In genomic region chr7:145270955-145271354, GRCm38 (mm10) we compare ENCODE assay signal across 32 mouse cellular contexts. TPM values are rescaled to one million over a fixed set of nuclear protein-coding genes. Genes with fewer than 3 reads are reported as not detected.
DNase-seq lines count a peak whose midpoint lies in the region; ATAC-seq and TF ChIP-seq lines count a peak whose summit lies in the region.
"Had no signal": no experiment of that assay in that cellular context is flagged by ENCODE, and none has a peak within 500 bp of the region (broad histone marks: within the 10 kb centered on the region; RNA-seq: fewer than 3 reads in every experiment).

No protein-coding gene starts in this region.

- DNase-seq in liver, postnatal 0 days: no peak
- DNase-seq in liver: no peak
- no peak for DNase-seq in frontal cortex, postnatal 10 days (ENCODE audit: low spot score in 2 of 2)
- DNase-seq in gastrocnemius, postnatal 14 days: no peak
- DNase-seq: adrenal gland, adult 8-10 months; adrenal gland, postnatal 14 days; adrenal gland, postnatal 36 days; B cell, adult 2 months; cerebellum, adult 11 months; cerebellum, adult 2 months; cerebellum, adult 9-10 months; cerebellum, postnatal 10 days; cerebellum, postnatal 25 days; forebrain, postnatal 0 days had no signal

- no peak overlapping the region for H3K9ac ChIP-seq in liver, postnatal 0 days (replicated peaks)
- H3K9ac ChIP-seq: embryonic facial prominence, embryonic 13.5 days; embryonic facial prominence, embryonic 15.5 days; forebrain, embryonic 13.5 days; forebrain, embryonic 15.5 days; forebrain, postnatal 0 days had no signal

- H3K27ac ChIP-seq in liver, postnatal 0 days (ENCODE audit: low read depth): no peak overlapping the region
- peak overlapping the region; percentile 55 for H3K27ac ChIP-seq in bone marrow, adult 2 months (ENCODE audit: control insufficient read depth, insufficient read depth, low read depth, low read length, poor library complexity)
- H3K27ac ChIP-seq: embryonic facial prominence, embryonic 13.5 days; embryonic facial prominence, embryonic 15.5 days; forebrain, embryonic 13.5 days; forebrain, embryonic 15.5 days had no signal

- TF ChIP-seq EP300 in liver, postnatal 0 days (IDR thresholded peaks at IDR 0.05; ENCODE audit: low read depth): no peak

- H3K27me3 ChIP-seq in liver, postnatal 0 days (ENCODE audit: insufficient read depth, low read length): no peaks in the 10 kb centered on the region
- H3K27me3 ChIP-seq: CH12.LX; embryonic facial prominence, embryonic 13.5 days; embryonic facial prominence, embryonic 15.5 days; forebrain, embryonic 13.5 days; forebrain, embryonic 15.5 days; Patski had no signal

- H3K9me3 ChIP-seq in liver, postnatal 0 days (ENCODE audit: low read length): no peaks in the 10 kb centered on the region
- H3K9me3 ChIP-seq: embryonic facial prominence, embryonic 13.5 days; embryonic facial prominence, embryonic 15.5 days; forebrain, embryonic 13.5 days; forebrain, embryonic 15.5 days; G1E had no signal

- no peak for TF ChIP-seq CTCF in liver, postnatal 0 days (IDR thresholded peaks at IDR 0.05; ENCODE audit: low read depth)
- no peak for TF ChIP-seq CTCF in bone marrow, adult 2 months (IDR thresholded peaks at IDR 0.05; ENCODE audit: control insufficient read depth, insufficient read depth, low read length)

- H3K4me1 ChIP-seq in liver, postnatal 0 days (ENCODE audit: insufficient read depth): no peaks in the 10 kb centered on the region
- H3K4me1 ChIP-seq in bone marrow, adult 2 months (ENCODE audit: control insufficient read depth, insufficient read depth, low read length): peaks cover 12% of the 10 kb centered on the region
- H3K4me1 ChIP-seq: embryonic facial prominence, embryonic 13.5 days; embryonic facial prominence, embryonic 15.5 days; forebrain, embryonic 13.5 days; forebrain, embryonic 15.5 days had no signal

- H3K36me3 ChIP-seq in liver, postnatal 0 days (replicated peaks; ENCODE audit: insufficient read depth, low read length): peaks cover 19% of the 10 kb centered on the region
- H3K36me3 ChIP-seq: forebrain, embryonic 15.5 days had no signal

- no peak for TF ChIP-seq POLR2A in bone marrow, adult 2 months (IDR thresholded peaks at IDR 0.05; ENCODE audit: borderline replicate concordance, control insufficient read depth, low read depth, low read length)

- WGBS in liver, postnatal 0 days (ENCODE audit: insufficient replicate concordance): 68% methylated on average over 5 of the region's 5 CpGs
- WGBS in bone marrow, adult 2 months: 67% methylated on average over 5 of the region's 5 CpGs

- H3K4me3 ChIP-seq in liver, postnatal 0 days (ENCODE audit: low read depth, low read length): no peak overlapping the region
- no peak overlapping the region for H3K4me3 ChIP-seq in bone marrow, adult 2 months (replicated peaks; ENCODE audit: control insufficient read depth, low read depth, low read length)
- H3K4me3 ChIP-seq: embryonic facial prominence, embryonic 13.5 days; embryonic facial prominence, embryonic 15.5 days; erythroblast, embryonic 14.5 days; forebrain, embryonic 13.5 days; forebrain, embryonic 15.5 days had no signal

- intact Hi-C loops in gastrocnemius, postnatal 14 days (cut with DNase I; ENCODE audit: low total_unique reads): no loop called here

- H3K4me2 ChIP-seq in liver, postnatal 0 days (ENCODE audit: low read depth, low read length): no peak overlapping the region
- H3K4me2 ChIP-seq: embryonic facial prominence, embryonic 13.5 days; embryonic facial prominence, embryonic 15.5 days; forebrain, embryonic 13.5 days; forebrain, embryonic 15.5 days had no signal

- peak; percentile 19; the same call in 1 of the 2 replicates for ATAC-seq in liver, postnatal 0 days
- ATAC-seq in megakaryocyte, adult 5-6 weeks (ENCODE audit: poor library complexity, severe bottlenecking): peak; percentile 65
- 0 out of 2 replicates have a peak, but pooled peaks have one; percentile 1 for ATAC-seq in neutrophil, adult 5-6 weeks (ENCODE audit: extremely low read depth, insufficient number of reproducible peaks, low FRiP score, poor library complexity, severe bottlenecking)
- ATAC-seq: activated CD4-positive, CD25-positive, alpha-beta regulatory T cell, adult 4 months; CD4-positive, CD25-positive, alpha-beta regulatory T cell, adult 4 months; forebrain, embryonic 13.5 days; forebrain, embryonic 15.5 days; forebrain, postnatal 0 days; Patski had no signal

RNA-seq across cellular contexts. Expression of gene Tpcn2, which starts 12.9 kb away (rescaled TPM):
- polyA plus RNA-seq in liver, postnatal 0 days (2015; fragmentation: Nextera tagmentation; extraction: Ambion mirVana): 2.2 and 2.3 TPM in 2 replicates
- 6.9 and 34.7 TPM in 2 replicates for polyA plus RNA-seq in bone marrow, adult 2 months (2011; ENCODE audit: insufficient read depth, insufficient read length, low replicate concordance, missing spikeins)
- total RNA-seq in megakaryocyte, adult 5-6 weeks (2015): 7.9 and 8.6 TPM in 2 replicates
- 6.7 and 7.5 TPM in 2 replicates for total RNA-seq in megakaryocyte, adult 5-6 weeks (2017)
- 28.0 and 30.1 TPM in 2 replicates for total RNA-seq in neutrophil, adult 5-6 weeks (2017)
- 1 to 10 TPM; 2.4 to 3.3 TPM for total RNA-seq in gastrocnemius, postnatal 14 days (2021)
- polyA plus RNA-seq: erythroblast, embryonic 14.5 days had no signal

RNA-seq across cellular contexts. Expression of gene Mrgprf, which starts 29.7 kb away (rescaled TPM):
- polyA plus RNA-seq in liver, postnatal 0 days (2015; fragmentation: Nextera tagmentation; extraction: Ambion mirVana): 0.16 and 0.24 TPM in 2 replicates
- polyA plus RNA-seq in bone marrow, adult 2 months (2011; ENCODE audit: insufficient read depth, insufficient read length, low replicate concordance, missing spikeins): not detected in 2 replicates
- not detected in 2 replicates for total RNA-seq in megakaryocyte, adult 5-6 weeks (2015)
- not detected in 2 replicates for total RNA-seq in megakaryocyte, adult 5-6 weeks (2017)
- total RNA-seq in neutrophil, adult 5-6 weeks (2017): not detected in 2 replicates
- 1 to 10 TPM; 3.9 to 7.4 TPM for total RNA-seq in gastrocnemius, postnatal 14 days (2021)
- total RNA-seq: CH12.LX had no signal
- polyA plus RNA-seq: activated CD4-positive, CD25-positive, alpha-beta regulatory T cell, adult 4 months; CD4-positive, CD25-positive, alpha-beta regulatory T cell, adult 4 months; erythroblast, embryonic 14.5 days; G1E had no signal

RNA-seq across cellular contexts. Expression of gene Mrgprd, which starts 43.7 kb away (rescaled TPM):
- polyA plus RNA-seq in liver, postnatal 0 days (2015; fragmentation: Nextera tagmentation; extraction: Ambion mirVana): not detected in 2 replicates
- polyA plus RNA-seq in bone marrow, adult 2 months (2011; ENCODE audit: insufficient read depth, insufficient read length, low replicate concordance, missing spikeins): not detected in 2 replicates
- not detected in 2 replicates for total RNA-seq in megakaryocyte, adult 5-6 weeks (2015)
- total RNA-seq in megakaryocyte, adult 5-6 weeks (2017): not detected in 2 replicates
- total RNA-seq in neutrophil, adult 5-6 weeks (2017): not detected in 2 replicates
- not detected for total RNA-seq in gastrocnemius, postnatal 14 days (2021)
- total RNA-seq: adrenal gland, adult 18-20 months; adrenal gland, adult 8-10 months; adrenal gland, postnatal 14 days; adrenal gland, postnatal 36 days; CH12.LX; forebrain, postnatal 0 days had no signal
- polyA plus RNA-seq: activated CD4-positive, CD25-positive, alpha-beta regulatory T cell, adult 4 months; brain, embryonic 14.5 days; cerebellum, adult 2 months; cortical plate, adult 2 months; embryonic facial prominence, embryonic 11.5 days; embryonic facial prominence, embryonic 13.5 days; embryonic facial prominence, embryonic 15.5 days; erythroblast, embryonic 14.5 days; forebrain, embryonic 11.5 days; forebrain, embryonic 13.5 days; forebrain, embryonic 15.5 days; forebrain, postnatal 0 days; G1E; Patski had no signal

Comparison
In these comparisons a context has a peak if more than half of its experiments do, and no peak if none do; other contexts are left out.
1. ATAC-seq: peak in every context shown above with its lines; median percentile 65 in megakaryocyte, adult 5-6 weeks; 19 in liver, postnatal 0 days; 1 in neutrophil, adult 5-6 weeks.